Mouse (Mus musculus) megakaryocyte-erythroid progenitor cell, adult 5-6 weeks (primary cell): ENCODE measurements around the gene Pan2. TPM values are rescaled to one million over a fixed set of nuclear protein-coding genes. Genes with fewer than 3 reads are reported as not detected.
"Not testable (repeated sequence)": the region's sequence is repeated elsewhere in the genome, so short reads cannot be mapped to it uniquely, and the experiment has no call there.

ENCODE experiments used
- ATAC-seq: replicated peaks from 2 replicates; pipeline ENCODE4 v1.8.0; 2016; ENCODE audit warnings: mild to moderate bottlenecking, inconsistent platforms; ENCODE audit not compliant: severe bottlenecking, poor library complexity, low FRiP score, low TSS enrichment
- total RNA-seq, 2 experiments: library from RNA; stranded (forward) in 1 of 2; stranded (reverse) in 1 of 2; fragments of 200-1000, 215-1000 nt in 1 of 2; fragments of >200 nt in 1 of 2; fragmentation: Nextera tagmentation in 1 of 2; gene quantifications; 2 replicates each; pipeline ENCODE4 v1.2.3; 2014 to 2017

Gene Pan2
- total RNA-seq (2014; fragmentation: Nextera tagmentation): 37.0 and 40.7 TPM in 2 replicates
- total RNA-seq (2017): 14.2 and 18.0 TPM in 2 replicates

- ATAC-seq: peak; percentile 98
Observed at GRCm38 (mm10) chr10:128303126-128304021, at the start of gene Pan2. TSS of gene Pan2 (plus strand) at chr10:128303335.

- ATAC-seq: no peak
Observed at GRCm38 (mm10) chr10:128253677-128254255, 49.4 kb upstream of the Pan2 start, which contains the start of gene Apon. TSS of gene Apon (plus strand) at chr10:128254096.

- no peak for ATAC-seq
Observed at GRCm38 (mm10) chr10:128255925-128256324, 47.2 kb upstream of the Pan2 start.

- ATAC-seq: no peak
Observed at GRCm38 (mm10) chr10:128256328-128256727, 46.8 kb upstream of the Pan2 start.

- 0 out of 2 replicates have a peak, but pooled peaks have one; percentile 57 for ATAC-seq
Observed at GRCm38 (mm10) chr10:128258953-128259352, 44.2 kb upstream of the Pan2 start.

GRCm38 (mm10) chr10:128259946-128260345 lies 43.2 kb upstream of the Pan2 start:
- no peak for ATAC-seq

- ATAC-seq: not testable (repeated sequence)
Observed at GRCm38 (mm10) chr10:128260376-128260775, 42.8 kb upstream of the Pan2 start.

- ATAC-seq: no peak
Observed at GRCm38 (mm10) chr10:128262300-128262699, 40.8 kb upstream of the Pan2 start.

GRCm38 (mm10) chr10:128263393-128264310 lies 39.5 kb upstream of the Pan2 start:
- no peak for ATAC-seq

- no peak for ATAC-seq
Observed at GRCm38 (mm10) chr10:128268371-128268770, 34.8 kb upstream of the Pan2 start, which contains the start of gene Apof. TSS of gene Apof (plus strand) at chr10:128268671.

- ATAC-seq: no peak
Observed at GRCm38 (mm10) chr10:128269206-128269910, 33.8 kb upstream of the Pan2 start.

- peak; percentile 98 for ATAC-seq
Observed at GRCm38 (mm10) chr10:128270287-128270841, 32.8 kb upstream of the Pan2 start, which contains the start of gene Stat2. TSS of gene Stat2 (plus strand) at chr10:128270559.

- no peak for ATAC-seq
Observed at GRCm38 (mm10) chr10:128270866-128271265, 32.3 kb upstream of the Pan2 start.

GRCm38 (mm10) chr10:128271883-128272282 lies 31.3 kb upstream of the Pan2 start:
- ATAC-seq: no peak

- ATAC-seq: not testable (repeated sequence)
Observed at GRCm38 (mm10) chr10:128272819-128273439, 30.2 kb upstream of the Pan2 start.

- ATAC-seq: not testable (repeated sequence)
Observed at GRCm38 (mm10) chr10:128275374-128275773, 27.8 kb upstream of the Pan2 start.

GRCm38 (mm10) chr10:128278158-128278557 lies 25.0 kb upstream of the Pan2 start:
- no peak for ATAC-seq

- no peak for ATAC-seq
Observed at GRCm38 (mm10) chr10:128280943-128281342, 22.2 kb upstream of the Pan2 start.
